Mouse (Mus musculus) CD4-positive, CD25-positive, alpha-beta regulatory T cell, adult 2 months (primary cell): ENCODE measurements around the gene Olfr818.
"Not testable (repeated sequence)": the region's sequence is repeated elsewhere in the genome, so short reads cannot be mapped to it uniquely, and the experiment has no call there.

ENCODE experiments used
- DNase-seq: peaks from one replicate; pipeline ENCODE4 v3.0.0-alpha.2; 2012; ENCODE audit warnings: low read depth, low spot score

Olfr818 gene

DNA sequence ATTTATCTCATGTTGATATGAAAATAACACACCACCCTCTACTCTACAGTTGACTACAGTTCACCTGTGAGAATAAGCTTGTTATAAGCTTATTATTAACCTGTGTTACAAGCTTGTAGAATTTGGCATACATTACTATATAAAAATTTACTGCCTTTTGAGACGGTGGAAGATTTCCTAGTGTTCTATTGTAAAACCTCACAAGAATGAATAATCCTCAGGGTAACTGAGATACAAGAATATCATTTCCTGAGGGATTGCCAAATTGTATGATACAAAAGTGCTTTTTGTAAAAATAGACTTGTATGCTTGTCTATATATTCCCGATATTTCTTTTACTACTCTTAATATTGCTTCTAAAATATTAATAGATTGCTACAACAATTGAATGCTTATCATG lies at the start of gene Olfr818:
Olfr818 (minus strand) TSS at position 101 of the 400 bp plus-strand sequence.
- DNase-seq: no peak

DNA sequence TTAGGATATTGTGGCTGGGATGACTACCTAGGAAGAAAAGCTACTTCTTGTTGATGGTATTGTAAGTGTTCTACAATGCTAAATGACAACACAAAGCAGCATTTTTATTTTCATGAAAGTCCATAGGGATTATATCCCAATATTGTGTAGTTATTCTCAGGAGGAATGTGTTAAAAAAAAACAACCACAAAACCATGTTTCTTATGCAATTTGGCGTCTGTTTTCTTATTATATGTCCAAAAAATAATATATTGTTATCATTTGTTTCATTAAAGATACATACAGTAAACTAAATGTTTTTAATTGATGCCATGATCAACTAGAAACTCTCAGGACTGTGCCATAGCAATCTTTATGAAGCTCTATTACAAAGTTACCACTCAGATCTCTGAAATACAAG lies 36.1 kb upstream of the Olfr818 start, which contains the start of gene Gm10310:
Gm10310 (minus strand) TSS at position 101 of the 400 bp plus-strand sequence.
- DNase-seq: not testable (repeated sequence)

DNA sequence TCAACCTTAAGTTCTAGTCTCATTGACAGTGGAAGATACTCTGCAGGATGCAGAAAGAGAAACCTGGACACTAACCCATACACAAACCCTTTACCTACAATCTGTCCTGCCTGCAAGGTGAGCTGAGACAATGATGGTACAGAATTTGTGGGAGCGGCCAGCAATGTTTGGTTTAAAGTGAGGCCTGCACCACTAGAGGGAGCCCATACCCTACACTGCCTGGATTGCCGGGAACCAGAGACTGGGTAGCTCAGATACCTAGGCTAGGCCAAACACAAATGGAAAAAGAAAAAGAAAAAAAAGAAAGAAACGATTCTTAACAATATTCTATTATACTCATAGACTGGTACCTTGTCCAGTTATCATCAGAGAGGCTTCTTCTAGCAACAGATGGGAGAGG lies 33.0 kb upstream of the Olfr818 start:
- DNase-seq: not testable (repeated sequence)

DNA sequence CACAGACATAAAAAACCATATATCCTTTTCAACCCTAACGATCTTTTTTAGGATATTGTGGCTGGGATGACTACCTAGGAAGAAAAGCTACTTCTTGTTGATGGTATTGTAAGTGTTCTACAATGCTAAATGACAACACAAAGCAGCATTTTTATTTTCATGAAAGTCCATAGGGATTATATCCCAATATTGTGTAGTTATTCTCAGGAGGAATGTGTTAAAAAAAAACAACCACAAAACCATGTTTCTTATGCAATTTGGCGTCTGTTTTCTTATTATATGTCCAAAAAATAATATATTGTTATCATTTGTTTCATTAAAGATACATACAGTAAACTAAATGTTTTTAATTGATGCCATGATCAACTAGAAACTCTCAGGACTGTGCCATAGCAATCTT lies 27.1 kb upstream of the Olfr818 start, which contains the start of gene Olfr247:
Olfr247 (minus strand) TSS at position 101 of the 400 bp plus-strand sequence.
- not testable (repeated sequence) for DNase-seq

DNA sequence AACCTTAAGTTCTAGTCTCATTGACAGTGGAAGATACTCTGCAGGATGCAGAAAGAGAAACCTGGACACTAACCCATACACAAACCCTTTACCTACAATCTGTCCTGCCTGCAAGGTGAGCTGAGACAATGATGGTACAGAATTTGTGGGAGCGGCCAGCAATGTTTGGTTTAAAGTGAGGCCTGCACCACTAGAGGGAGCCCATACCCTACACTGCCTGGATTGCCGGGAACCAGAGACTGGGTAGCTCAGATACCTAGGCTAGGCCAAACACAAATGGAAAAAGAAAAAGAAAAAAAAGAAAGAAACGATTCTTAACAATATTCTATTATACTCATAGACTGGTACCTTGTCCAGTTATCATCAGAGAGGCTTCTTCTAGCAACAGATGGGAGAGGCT lies 24.1 kb upstream of the Olfr818 start:
- not testable (repeated sequence) for DNase-seq

DNA sequence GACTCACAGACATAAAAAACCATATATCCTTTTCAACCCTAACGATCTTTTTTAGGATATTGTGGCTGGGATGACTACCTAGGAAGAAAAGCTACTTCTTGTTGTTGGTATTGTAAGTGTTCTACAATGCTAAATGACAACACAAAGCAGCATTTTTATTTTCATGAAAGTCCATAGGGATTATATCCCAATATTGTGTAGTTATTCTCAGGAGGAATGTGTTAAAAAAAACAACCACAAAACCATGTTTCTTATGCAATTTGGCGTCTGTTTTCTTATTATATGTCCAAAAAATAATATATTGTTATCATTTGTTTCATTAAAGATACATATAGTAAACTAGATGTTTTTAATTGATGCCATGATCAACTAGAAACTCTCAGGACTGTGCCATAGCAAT lies 18.3 kb upstream of the Olfr818 start, which contains the start of gene Olfr819:
Olfr819 (minus strand) TSS at position 101 of the 400 bp plus-strand sequence.
- DNase-seq: not testable (repeated sequence)

DNA sequence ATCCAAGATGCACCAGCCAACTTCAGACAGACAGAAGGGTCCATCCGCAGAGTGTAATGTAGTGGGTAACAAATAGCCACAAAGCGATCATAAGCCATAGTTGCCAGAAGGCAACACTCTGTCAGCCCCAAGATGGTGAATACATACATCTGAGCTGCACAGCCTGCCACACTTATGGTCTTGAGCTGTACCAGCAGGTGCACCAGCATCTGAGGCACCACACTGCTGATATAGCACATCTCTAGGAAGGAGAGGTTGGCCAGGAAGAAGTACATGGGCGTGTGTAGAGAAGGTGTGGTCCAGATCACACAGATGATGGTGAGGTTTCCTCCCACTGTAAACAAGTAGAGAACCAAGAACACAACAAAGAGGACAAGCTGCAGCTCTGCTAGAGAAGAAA lies 17.3 kb upstream of the Olfr818 start:
- DNase-seq: not testable (repeated sequence)

DNA sequence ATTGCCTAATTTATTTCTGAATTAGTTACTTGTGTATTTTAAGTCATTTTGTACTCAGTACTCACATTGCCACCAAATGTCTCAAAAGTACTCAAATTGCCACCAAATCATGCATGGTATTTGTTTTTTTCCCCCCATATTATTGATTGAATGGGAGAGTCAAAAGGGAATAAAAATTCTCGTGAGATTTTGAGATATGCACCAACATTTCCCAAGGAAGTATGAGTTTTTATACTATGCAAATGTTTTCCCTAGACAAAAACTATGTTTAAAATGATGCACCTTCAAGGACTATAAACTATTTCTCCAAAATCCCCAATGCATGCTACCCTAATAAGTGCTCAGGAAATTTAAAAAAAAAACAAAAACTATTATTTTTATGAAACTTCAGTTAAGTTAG lies 33.4 kb downstream of the Olfr818 start, which contains the start of gene Olfr816:
Olfr816 (minus strand) TSS at position 101 of the 400 bp plus-strand sequence.
- DNase-seq: no peak

DNA sequence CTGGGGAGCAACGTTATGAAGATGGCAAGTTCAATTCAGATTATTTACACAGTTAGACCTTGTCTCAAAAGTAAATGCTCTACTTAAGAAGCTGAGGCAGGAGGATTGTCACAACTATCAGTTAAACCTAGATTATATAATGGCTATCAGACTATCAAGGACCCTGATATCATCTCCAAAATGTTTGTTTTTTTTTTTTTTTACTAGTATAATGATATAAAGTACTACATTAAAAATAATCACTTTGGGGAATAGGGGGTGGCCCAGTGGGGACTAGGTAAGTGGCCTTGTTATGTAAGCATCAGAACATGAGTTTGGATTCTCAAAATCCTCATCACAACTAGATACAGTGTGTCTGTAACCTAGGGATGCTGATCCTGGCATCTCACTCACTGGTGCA lies 43.1 kb downstream of the Olfr818 start, which contains the start of gene Olfr815:
Olfr815 (minus strand) TSS at position 101 of the 400 bp plus-strand sequence.
- not testable (repeated sequence) for DNase-seq
